In genomic region chr9:106337620-106338019, GRCm38 (mm10) we compare ENCODE assay signal across 10 mouse cellular contexts. TPM values are rescaled to one million over a fixed set of nuclear protein-coding genes. Genes with fewer than 3 reads are reported as not detected.
DNase-seq lines count a peak whose midpoint lies in the region; ATAC-seq and TF ChIP-seq lines count a peak whose summit lies in the region.
"Had no signal": no experiment of that assay in that cellular context is flagged by ENCODE, and none has a peak within 500 bp of the region (broad histone marks: within the 10 kb centered on the region; RNA-seq: fewer than 3 reads in every experiment).

No protein-coding gene starts in this region.

- WGBS in kidney, postnatal 0 days = 72% methylated on average over 9 of the region's 9 CpGs
- 8% methylated on average over 9 of the region's 9 CpGs for WGBS in embryonic facial prominence, embryonic 15.5 days
- 91% methylated on average over 9 of the region's 9 CpGs for WGBS in hindbrain, embryonic 14.5 days
- 78% methylated on average over 9 of the region's 9 CpGs for WGBS in midbrain, embryonic 15.5 days

- peaks cover 24% of the 10 kb centered on the region for H3K4me1 ChIP-seq in kidney, postnatal 0 days (replicated peaks; ENCODE audit: insufficient read depth, low read length)
- H3K4me1 ChIP-seq in embryonic facial prominence, embryonic 15.5 days = peaks cover 62% of the 10 kb centered on the region
- peaks cover 21% of the 10 kb centered on the region for H3K4me1 ChIP-seq in hindbrain, embryonic 14.5 days (replicated peaks; ENCODE audit: control insufficient read depth, insufficient read depth, low read length)
- peaks cover 22% of the 10 kb centered on the region for H3K4me1 ChIP-seq in midbrain, embryonic 15.5 days

- no peak for ATAC-seq in kidney, postnatal 0 days (replicated peaks; ENCODE audit: low FRiP score, low read depth)
- peak; percentile 41 for ATAC-seq in embryonic facial prominence, embryonic 15.5 days (ENCODE audit: insufficient number of reproducible peaks, low FRiP score, low TSS enrichment, low read depth)
- ATAC-seq in hindbrain, embryonic 14.5 days (ENCODE audit: low FRiP score) = no peak
- ATAC-seq in midbrain, embryonic 15.5 days (replicated peaks) = no peak
- ATAC-seq: liver, postnatal 0 days had no signal

- TF ChIP-seq CTCF in kidney, postnatal 0 days (IDR thresholded peaks at IDR 0.05; ENCODE audit: low read depth) = no peak

- no peaks in the 10 kb centered on the region for H3K27me3 ChIP-seq in kidney, postnatal 0 days (ENCODE audit: insufficient read depth, low read length)
- H3K27me3 ChIP-seq in embryonic facial prominence, embryonic 15.5 days = no peaks in the 10 kb centered on the region
- no peaks in the 10 kb centered on the region for H3K27me3 ChIP-seq in hindbrain, embryonic 14.5 days (ENCODE audit: control insufficient read depth, insufficient read depth, low read length)
- H3K27me3 ChIP-seq in midbrain, embryonic 15.5 days (replicated peaks) = no peaks in the 10 kb centered on the region

- no peak for DNase-seq in kidney, postnatal 0 days (ENCODE audit: low spot score)
- no peak for DNase-seq in kidney, adult 8-10 months
- DNase-seq in hindbrain, embryonic 14.5 days (ENCODE audit: low spot score) = no peak
- no peak for DNase-seq in thymus, adult 18-20 months
- DNase-seq in layer of hippocampus, adult 18-20 months (ENCODE audit: low spot score in 2 of 2) = no peak
- no peak for DNase-seq in ovary, postnatal 10 days (ENCODE audit: low spot score)
- DNase-seq: kidney, postnatal 25 days; liver, postnatal 0 days had no signal

- no peak overlapping the region for H3K9ac ChIP-seq in kidney, postnatal 0 days (ENCODE audit: low read depth, low read length)
- no peak overlapping the region for H3K9ac ChIP-seq in embryonic facial prominence, embryonic 15.5 days
- no peak overlapping the region for H3K9ac ChIP-seq in hindbrain, embryonic 14.5 days
- H3K9ac ChIP-seq in midbrain, embryonic 15.5 days = no peak overlapping the region
- H3K9ac ChIP-seq: liver, postnatal 0 days had no signal

- no peaks in the 10 kb centered on the region for H3K36me3 ChIP-seq in kidney, postnatal 0 days (ENCODE audit: insufficient read depth, low read length)
- no peaks in the 10 kb centered on the region for H3K36me3 ChIP-seq in embryonic facial prominence, embryonic 15.5 days
- no peaks in the 10 kb centered on the region for H3K36me3 ChIP-seq in hindbrain, embryonic 14.5 days (replicated peaks; ENCODE audit: control insufficient read depth, insufficient read depth)
- H3K36me3 ChIP-seq in midbrain, embryonic 15.5 days (replicated peaks) = no peaks in the 10 kb centered on the region

- H3K9me3 ChIP-seq in kidney, postnatal 0 days (replicated peaks; ENCODE audit: low read length) = no peaks in the 10 kb centered on the region
- no peaks in the 10 kb centered on the region for H3K9me3 ChIP-seq in embryonic facial prominence, embryonic 15.5 days (replicated peaks)
- H3K9me3 ChIP-seq in hindbrain, embryonic 14.5 days (ENCODE audit: control insufficient read depth, low read length) = no peaks in the 10 kb centered on the region
- H3K9me3 ChIP-seq in midbrain, embryonic 15.5 days = no peaks in the 10 kb centered on the region

- H3K4me2 ChIP-seq in kidney, postnatal 0 days (ENCODE audit: low read length) = no peak overlapping the region
- no peak overlapping the region for H3K4me2 ChIP-seq in embryonic facial prominence, embryonic 15.5 days (replicated peaks)
- no peak overlapping the region for H3K4me2 ChIP-seq in hindbrain, embryonic 14.5 days (replicated peaks)
- H3K4me2 ChIP-seq in midbrain, embryonic 15.5 days = no peak overlapping the region

- 0 out of 2 replicates have a peak overlapping the region, but pooled peaks have one; percentile 33 for H3K27ac ChIP-seq in kidney, postnatal 0 days
- H3K27ac ChIP-seq in embryonic facial prominence, embryonic 15.5 days (replicated peaks) = peak overlapping the region; percentile 92
- peak overlapping the region; percentile 63 for H3K27ac ChIP-seq in hindbrain, embryonic 14.5 days
- peak overlapping the region; percentile 66 for H3K27ac ChIP-seq in midbrain, embryonic 15.5 days

- H3K4me3 ChIP-seq in kidney, postnatal 0 days (replicated peaks; ENCODE audit: low read depth, low read length) = no peak overlapping the region
- no peak overlapping the region for H3K4me3 ChIP-seq in embryonic facial prominence, embryonic 15.5 days (replicated peaks)
- no peak overlapping the region for H3K4me3 ChIP-seq in hindbrain, embryonic 14.5 days (replicated peaks; ENCODE audit: low read length)
- H3K4me3 ChIP-seq in midbrain, embryonic 15.5 days = no peak overlapping the region

RNA-seq across cellular contexts. Expression of gene Dusp7, which starts 30.8 kb away (rescaled TPM):
- 15.1 and 15.8 TPM in 2 replicates for polyA plus RNA-seq in kidney, postnatal 0 days (2015; fragmentation: Nextera tagmentation; extraction: Ambion mirVana)
- polyA plus RNA-seq in embryonic facial prominence, embryonic 15.5 days (2015; fragmentation: Nextera tagmentation; extraction: Ambion mirVana) = 42.3 and 44.2 TPM in 2 replicates
- polyA plus RNA-seq in hindbrain, embryonic 14.5 days (2014; fragmentation: Nextera tagmentation; extraction: Ambion mirVana) = 17.9 and 19.3 TPM in 2 replicates
- polyA plus RNA-seq in midbrain, embryonic 15.5 days (2015; fragmentation: Nextera tagmentation; extraction: Ambion mirVana) = 15.7 and 16.1 TPM in 2 replicates
- 10 to 100 TPM; 93.0 to 94.6 TPM for total RNA-seq in layer of hippocampus, adult 18-20 months (2021)

RNA-seq across cellular contexts. Expression of gene Poc1a, which starts 56.8 kb away (rescaled TPM):
- polyA plus RNA-seq in kidney, postnatal 0 days (2015; fragmentation: Nextera tagmentation; extraction: Ambion mirVana) = 13.1 and 14.5 TPM in 2 replicates
- 22.4 and 32.8 TPM in 2 replicates for polyA plus RNA-seq in embryonic facial prominence, embryonic 15.5 days (2015; fragmentation: Nextera tagmentation; extraction: Ambion mirVana)
- polyA plus RNA-seq in hindbrain, embryonic 14.5 days (2014; fragmentation: Nextera tagmentation; extraction: Ambion mirVana) = 6.3 and 7.3 TPM in 2 replicates
- polyA plus RNA-seq in midbrain, embryonic 15.5 days (2015; fragmentation: Nextera tagmentation; extraction: Ambion mirVana) = 9.1 and 9.9 TPM in 2 replicates
- 10 to 100 TPM; 12.5 to 15.4 TPM for total RNA-seq in layer of hippocampus, adult 18-20 months (2021)

Comparison
In these comparisons a context has a peak if more than half of its experiments do, and no peak if none do; other contexts are left out.
1. H3K27ac ChIP-seq: peak in every context shown above with its lines; median percentile 92 in embryonic facial prominence, embryonic 15.5 days; 66 in midbrain, embryonic 15.5 days; 63 in hindbrain, embryonic 14.5 days; 33 in kidney, postnatal 0 days.